Mouse (Mus musculus) cerebellum, adult 2 months (tissue): ENCODE data around the gene Cyp2j8.

ENCODE experiments used
- CTCF ChIP-seq: fragments of 200-500 bp; IDR thresholded peaks from 2 replicates; pipeline ENCODE4 v1.5.1; 2011; ENCODE audit warnings: low read depth, mild to moderate bottlenecking, control low read depth, low read length, moderate library complexity, borderline replicate concordance; ENCODE audit not compliant: insufficient read depth
- POLR2A ChIP-seq: fragments of 200-500 bp; IDR thresholded peaks from 2 replicates; pipeline ENCODE4 v1.6.1; 2011; ENCODE audit warnings: low read length, control low read depth, borderline replicate concordance; ENCODE audit not compliant: insufficient read depth

- TF ChIP-seq POLR2A (no peak), CTCF (no peak)
These were observed 46.1 kb upstream of the Cyp2j8 start, which contains the start of gene Cyp2j6 for GRCm38 (mm10) chr4:96553133-96553819.
